Mouse (Mus musculus) intestine, embryonic 14.5 days (tissue): ENCODE measurements around the gene Fgf15. TPM values are rescaled to one million over a fixed set of nuclear protein-coding genes. Genes with fewer than 3 reads are reported as not detected.
A peak's percentile ranks its signal among the peaks of the same experiment; 100 is the strongest.
"Not testable (repeated sequence)": the region's sequence is repeated elsewhere in the genome, so short reads cannot be mapped to it uniquely, and the experiment has no call there.

Source experiments
- ATAC-seq: fragments of 200-750 bp; cut with Nextera tagmentation; replicated peaks from 2 replicates; pipeline ENCODE4 v1.8.0; 2017; ENCODE audit warnings: low read depth, moderate number of reproducible peaks, moderate TSS enrichment, moderate library complexity; ENCODE audit not compliant: low FRiP score, low TSS enrichment
- DNase-seq: peaks from one replicate; pipeline ENCODE4 v3.0.0-alpha.2; 2018; ENCODE audit warnings: low spot score
- H3K27ac ChIP-seq: fragments of 300-500 bp; sonication (generic); 2 replicates; pipeline ENCODE4 v1.5.1; 2014; ENCODE audit warnings: low read depth, mild to moderate bottlenecking, control low read depth
- H3K27me3 ChIP-seq: fragments of 300-500 bp; sonication (generic); replicated peaks from 2 replicates; pipeline ENCODE4 v1.6.1; 2014; ENCODE audit warnings: low read length, control low read depth; ENCODE audit not compliant: control insufficient read depth, insufficient read depth
- H3K36me3 ChIP-seq: fragments of 300-500 bp; sonication (generic); 2 replicates; pipeline ENCODE4 v1.6.1; 2014; ENCODE audit warnings: low read length, control low read depth; ENCODE audit not compliant: control insufficient read depth, insufficient read depth
- H3K4me1 ChIP-seq: fragments of 300-500 bp; sonication (generic); replicated peaks from 2 replicates; pipeline ENCODE4 v1.6.1; 2014; ENCODE audit warnings: low read length, control low read depth, mixed read lengths; ENCODE audit not compliant: control insufficient read depth, insufficient read depth
- H3K4me2 ChIP-seq: fragments of 300-500 bp; sonication (generic); 2 replicates; pipeline ENCODE4 v1.6.1; 2014; ENCODE audit warnings: low read length
- H3K4me3 ChIP-seq: fragments of 300-500 bp; sonication (generic); 2 replicates; pipeline ENCODE4 v1.5.1; 2014; ENCODE audit warnings: low read depth, low read length, control low read depth, mixed read lengths
- H3K9ac ChIP-seq: fragments of 300-500 bp; sonication (generic); 2 replicates; pipeline ENCODE4 v1.6.1; 2014; ENCODE audit warnings: mild to moderate bottlenecking, low read length
- H3K9me3 ChIP-seq: fragments of 300-500 bp; sonication (generic); 2 replicates; pipeline ENCODE4 v1.6.1; 2016; ENCODE audit warnings: low read length, control low read depth; ENCODE audit not compliant: control insufficient read depth
- WGBS: fragments of 180-500 bp; shearing (Covaris S2); extraction: QIAGEN DNeasy Blood & Tissue Kit; methylation state at CpG from one replicate; pipeline ENCODE4 v1.1.7; 2014; 5-methylcytosine and 5-hydroxymethylcytosine counted together
- polyA plus RNA-seq: library from polyadenylated mRNA; unstranded; fragments of >200 nt; fragmentation: Nextera tagmentation; extraction: Ambion mirVana; gene quantifications from 2 replicates; pipeline ENCODE4 v1.2.1, GENCODE M21; 2014

Fgf15 gene
- polyA plus RNA-seq, 1 experiment from 2014 or later: not detected

- Histone ChIP-seq H3K36me3 (no peaks in the 10 kb centered on the region), H3K27me3 (no peaks in the 10 kb centered on the region; the same call in 1 of the 2 replicates), H3K4me2 (no peak overlapping the region), H3K9ac (no peak overlapping the region), H3K27ac (no peak overlapping the region), H3K4me3 (no peak overlapping the region), H3K4me1 (no peaks in the 10 kb centered on the region), H3K9me3 (no peaks in the 10 kb centered on the region)
- ATAC-seq (no peak), DNase-seq (no peak)
- 68% methylated on average over 4 of the region's 4 CpGs for WGBS
Measured at GRCm38 (mm10) chr7:144874226-144874625, 22.1 kb upstream of the Fgf15 start.

- no peaks in the 10 kb centered on the region for H3K9me3 ChIP-seq
- no peak overlapping the region for H3K27ac ChIP-seq
- no peaks in the 10 kb centered on the region for H3K36me3 ChIP-seq
- ATAC-seq: no peak
- DNase-seq: no peak
- no peak overlapping the region for H3K4me2 ChIP-seq
- no peaks in the 10 kb centered on the region; the same call in 1 of the 2 replicates for H3K27me3 ChIP-seq
- H3K4me3 ChIP-seq: no peak overlapping the region
- H3K4me1 ChIP-seq: no peaks in the 10 kb centered on the region
- 97% methylated on average over 1 of the region's 1 CpGs for WGBS
- no peak overlapping the region for H3K9ac ChIP-seq
Measured at GRCm38 (mm10) chr7:144878401-144878800, 17.9 kb upstream of the Fgf15 start.

- H3K4me2 ChIP-seq: no peak overlapping the region
- ATAC-seq (no peak), DNase-seq (no peak)
- peaks cover 3% of the 10 kb centered on the region; the same call in 1 of the 2 replicates for H3K27me3 ChIP-seq
- 21% methylated on average over 2 of the region's 2 CpGs for WGBS
- H3K9ac ChIP-seq: no peak overlapping the region
- H3K9me3 ChIP-seq: 0 out of 2 replicates have a peak, but pooled peaks cover 4% of the 10 kb centered on the region
- H3K4me1 ChIP-seq: no peaks in the 10 kb centered on the region
- no peaks in the 10 kb centered on the region for H3K36me3 ChIP-seq
- H3K4me3 ChIP-seq: no peak overlapping the region
- no peak overlapping the region for H3K27ac ChIP-seq
Measured at GRCm38 (mm10) chr7:144883106-144883505, 13.2 kb upstream of the Fgf15 start.

GRCm38 (mm10) chr7:144887672-144888071 is 8.7 kb upstream of the Fgf15 start:
- DNase-seq (no peak), ATAC-seq (no peak)
- WGBS: 79% methylated on average over 2 of the region's 2 CpGs
- peaks cover 18% of the 10 kb centered on the region for H3K27me3 ChIP-seq
- no peak overlapping the region for H3K4me2 ChIP-seq
- H3K9ac ChIP-seq: no peak overlapping the region
- no peak overlapping the region for H3K27ac ChIP-seq
- no peaks in the 10 kb centered on the region for H3K4me1 ChIP-seq
- 0 out of 2 replicates have a peak, but pooled peaks cover 4% of the 10 kb centered on the region for H3K9me3 ChIP-seq
- H3K36me3 ChIP-seq: no peaks in the 10 kb centered on the region
- H3K4me3 ChIP-seq: no peak overlapping the region

- Histone ChIP-seq H3K9ac (no peak overlapping the region), H3K4me2 (no peak overlapping the region), H3K4me3 (no peak overlapping the region), H3K9me3 (0 out of 2 replicates have a peak, but pooled peaks cover 4% of the 10 kb centered on the region), H3K36me3 (no peaks in the 10 kb centered on the region), H3K27me3 (peaks cover 18% of the 10 kb centered on the region), H3K4me1 (no peaks in the 10 kb centered on the region), H3K27ac (no peak overlapping the region)
- ATAC-seq: no peak
- 7% methylated on average over 18 of the region's 18 CpGs for WGBS
- DNase-seq: no peak
Measured at GRCm38 (mm10) chr7:144888564-144889299, 7.6 kb upstream of the Fgf15 start.

- not testable (repeated sequence) for H3K4me3 ChIP-seq, ATAC-seq, DNase-seq, H3K9ac ChIP-seq, H3K27ac ChIP-seq, H3K4me2 ChIP-seq, H3K4me1 ChIP-seq, H3K9me3 ChIP-seq, H3K36me3 ChIP-seq
- 70% methylated on average over 1 of the region's 1 CpGs for WGBS
- H3K27me3 ChIP-seq: peaks cover 31% of the 10 kb centered on the region
Measured at GRCm38 (mm10) chr7:144890661-144891060, 5.7 kb upstream of the Fgf15 start.

- Histone ChIP-seq H3K9me3 (0 out of 2 replicates have a peak, but pooled peaks cover 4% of the 10 kb centered on the region), H3K9ac (no peak overlapping the region), H3K27ac (no peak overlapping the region), H3K4me3 (no peak overlapping the region), H3K4me2 (no peak overlapping the region), H3K4me1 (peaks cover 17% of the 10 kb centered on the region), H3K27me3 (peaks cover 43% of the 10 kb centered on the region), H3K36me3 (no peaks in the 10 kb centered on the region)
- DNase-seq: no peak
- WGBS: 75% methylated on average over 2 of the region's 2 CpGs
- ATAC-seq: no peak
Measured at GRCm38 (mm10) chr7:144891863-144892262, 4.5 kb upstream of the Fgf15 start.

- Histone ChIP-seq H3K4me1 (peaks cover 18% of the 10 kb centered on the region), H3K27ac (no peak overlapping the region), H3K4me2 (no peak overlapping the region), H3K36me3 (no peaks in the 10 kb centered on the region), H3K4me3 (no peak overlapping the region), H3K9me3 (0 out of 2 replicates have a peak, but pooled peaks cover 4% of the 10 kb centered on the region), H3K27me3 (peaks cover 48% of the 10 kb centered on the region), H3K9ac (no peak overlapping the region)
- DNase-seq: no peak
- ATAC-seq: no peak
- WGBS: 47% methylated on average over 6 of the region's 6 CpGs
Measured at GRCm38 (mm10) chr7:144892322-144892721, 4.0 kb upstream of the Fgf15 start.

GRCm38 (mm10) chr7:144894191-144894590 is 2.1 kb upstream of the Fgf15 start:
- peaks cover 53% of the 10 kb centered on the region for H3K27me3 ChIP-seq
- DNase-seq: peak; percentile 67

More at GRCm38 (mm10) chr7:144894191-144894590, 2.1 kb upstream of the Fgf15 start:
- H3K4me1 ChIP-seq: peaks cover 18% of the 10 kb centered on the region
- H3K9me3 ChIP-seq: no peaks in the 10 kb centered on the region
- ATAC-seq: no peak
- WGBS: 4% methylated on average over 5 of the region's 5 CpGs
- H3K4me2 ChIP-seq: no peak overlapping the region
- H3K36me3 ChIP-seq: no peaks in the 10 kb centered on the region
- H3K27ac ChIP-seq: no peak overlapping the region
- H3K9ac ChIP-seq: no peak overlapping the region
- H3K4me3 ChIP-seq: no peak overlapping the region
